Mouse (Mus musculus): ENCODE measurements at regions not wholly inside any gene's neighbourhood (a gene's known extent, or its start where the extent isn't known, plus 50 kb on each side); places are given as distances from the start of the nearest gene placed in this dataset.

DNA sequence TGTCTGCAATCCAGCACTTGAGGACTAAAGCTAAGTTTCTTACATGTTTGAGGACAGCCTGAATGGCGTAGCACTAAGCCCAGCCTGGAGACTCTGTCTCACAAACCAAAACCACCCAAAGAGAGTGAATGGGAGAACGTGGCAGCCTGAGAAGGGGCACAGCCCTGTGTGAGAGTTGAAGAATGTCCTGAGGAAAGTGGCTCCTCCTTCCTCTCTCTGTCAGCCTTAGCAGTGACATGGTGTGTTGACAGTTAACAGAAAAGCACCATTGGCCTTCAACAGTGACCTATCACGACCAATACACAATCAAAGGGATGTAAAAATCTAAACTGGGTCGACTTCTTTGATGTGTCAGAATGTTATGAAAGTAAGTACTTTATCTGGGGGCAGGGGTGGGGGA, 201.9 kb downstream of the Tpbg start:
- TF ChIP-seq CTCF (IDR thresholded peaks at IDR 0.05; ENCODE audit: borderline replicate concordance, insufficient read depth, low read depth, low read length) = no peak
- TF ChIP-seq POLR2A (IDR thresholded peaks at IDR 0.05; ENCODE audit: borderline replicate concordance, insufficient read depth, low read length) = no peak

All from cerebellum, adult 2 months (tissue).